Mouse (Mus musculus) ES-E14 (cell line): Measurements from ENCODE around the gene Akt2. TPM values are rescaled to one million over a fixed set of nuclear protein-coding genes. Genes with fewer than 3 reads are reported as not detected.

ENCODE experiments used
- DNase-seq: peaks from one replicate; pipeline ENCODE4 v3.0.0-alpha.2; 2013; ENCODE audit warnings: low read depth, low spot score
- H3K27ac ChIP-seq: 2 replicates; pipeline ENCODE4 v1.5.1; 2012; ENCODE audit warnings: low read depth, mild to moderate bottlenecking, low read length, moderate library complexity, mixed read lengths; ENCODE audit not compliant: poor library complexity, insufficient read depth, severe bottlenecking
- H3K36me3 ChIP-seq: 2 replicates; pipeline ENCODE4 v1.6.1; 2012; ENCODE audit warnings: mild to moderate bottlenecking, low read length, moderate library complexity, mixed read lengths; ENCODE audit not compliant: control insufficient read depth, poor library complexity, insufficient read depth, severe bottlenecking
- H3K4me1 ChIP-seq, 2 experiments: fragments of 150-350 bp in 1 of 2; sonication (generic) in 1 of 2; 2 replicates each; pipeline ENCODE4 v1.6.1; 2012; ENCODE audit warnings: low read length in 2 of 2, mild to moderate bottlenecking in 1 of 2, mixed read lengths in 1 of 2; ENCODE audit not compliant: control insufficient read depth in 2 of 2, insufficient read depth in 2 of 2, poor library complexity in 1 of 2
- H3K4me3 ChIP-seq, 2 experiments: fragments of 150-350 bp in 1 of 2; sonication (generic) in 1 of 2; 2 replicates each; pipeline ENCODE4 v1.5.1; 2012; ENCODE audit warnings: low read length in 2 of 2, low read depth in 1 of 2, mild to moderate bottlenecking in 1 of 2, mixed read lengths in 1 of 2; ENCODE audit not compliant: insufficient read depth in 1 of 2, poor library complexity in 1 of 2, severe bottlenecking in 1 of 2
- H3K9ac ChIP-seq: 2 replicates; pipeline ENCODE4 v1.6.1; 2012; ENCODE audit warnings: low read depth, mild to moderate bottlenecking, low read length, mixed read lengths; ENCODE audit not compliant: poor library complexity, insufficient read depth, severe bottlenecking
- H3K9me3 ChIP-seq: fragments of 150-350 bp; sonication (generic); 2 replicates; pipeline ENCODE4 v1.6.1; 2012; ENCODE audit warnings: low read depth, mild to moderate bottlenecking, low read length; ENCODE audit not compliant: control insufficient read depth, insufficient read depth
- CHD2 ChIP-seq: IDR thresholded peaks from 2 replicates; pipeline ENCODE4 v1.6.1; 2014; ENCODE audit warnings: mild to moderate bottlenecking, low read depth, low read length, inconsistent platforms
- HCFC1 ChIP-seq: IDR thresholded peaks from 2 replicates; pipeline ENCODE4 v1.6.1; 2012; ENCODE audit warnings: low read length, inconsistent platforms, borderline replicate concordance; ENCODE audit not compliant: insufficient read depth
- MAFK ChIP-seq: IDR thresholded peaks from 2 replicates; pipeline ENCODE4 v1.6.1; 2014; ENCODE audit warnings: mild to moderate bottlenecking, low read depth, low read length, inconsistent platforms; ENCODE audit not compliant: insufficient read depth
- ZC3H11A ChIP-seq: IDR thresholded peaks from 2 replicates; pipeline ENCODE4 v1.6.1; 2012; ENCODE audit warnings: low read depth, mild to moderate bottlenecking, inconsistent platforms, low read length, borderline replicate concordance
- ZNF384 ChIP-seq: IDR thresholded peaks from 2 replicates; pipeline ENCODE4 v1.6.1; 2012; ENCODE audit warnings: low read depth, low read length, inconsistent platforms
- in situ Hi-C, 2 experiments: fragments of 600-800 bp; cut with MboI; formaldehyde crosslinking; loops; one replicate each; pipeline ENCODE4 v1.15.1; 2025; ENCODE audit warnings: low sequenced_read_pairs in 2 of 2, inconsistent platforms in 1 of 2; ENCODE audit not compliant: unreplicated experiment in 2 of 2
- total RNA-seq: library from RNA; depleted of rRNA; stranded (reverse); fragments of 300-350 nt; gene quantifications from 2 replicates; pipeline ENCODE4 v1.2.3, GENCODE M21; 2012

The Akt2 gene
- total RNA-seq, 1 experiment = 44.8 TPM

GRCm38 (mm10) chr7:27610871-27611270 lies 19.5 kb downstream of the Akt2 start:
- Histone ChIP-seq H3K27ac (no peak overlapping the region), H3K9me3 (no peaks in the 10 kb centered on the region), H3K36me3 (peaks cover 8% of the 10 kb centered on the region; the same call in 1 of the 2 replicates), H3K4me3 (no peak overlapping the region), H3K4me1 (peaks cover 0 to 4% of the 10 kb centered on the region in 2 experiments; a peak in 1 of 4 replicates), H3K9ac (no peak overlapping the region)
- TF ChIP-seq ZNF384 = no peak
- no peak for TF ChIP-seq MAFK
- TF ChIP-seq ZC3H11A = no peak
- no peak for TF ChIP-seq CHD2
- TF ChIP-seq HCFC1 = no peak
- no peak for DNase-seq
- in situ Hi-C loops = no loop called here

GRCm38 (mm10) chr7:27612940-27613339 lies 21.6 kb downstream of the Akt2 start:
- H3K4me1 ChIP-seq = 0 out of 4 replicates have a peak, but pooled peaks cover 0 to 2% of the 10 kb centered on the region in 2 experiments
- DNase-seq = no peak
- TF ChIP-seq ZC3H11A (no peak), MAFK (no peak), ZNF384 (no peak), HCFC1 (no peak), CHD2 (no peak)
- H3K4me3 ChIP-seq = no peak overlapping the region
- peaks cover 16% of the 10 kb centered on the region for H3K36me3 ChIP-seq
- no peaks in the 10 kb centered on the region for H3K9me3 ChIP-seq
- H3K9ac ChIP-seq = no peak overlapping the region
- in situ Hi-C loops = no loop called here
- no peak overlapping the region for H3K27ac ChIP-seq

- H3K4me1 ChIP-seq = 0 out of 4 replicates have a peak, but pooled peaks cover 0 to 2% of the 10 kb centered on the region in 2 experiments
- peaks cover 18% of the 10 kb centered on the region for H3K36me3 ChIP-seq
- no peak overlapping the region for H3K27ac ChIP-seq
- no peak overlapping the region for H3K9ac ChIP-seq
- in situ Hi-C loops = no loop called here
- no peak overlapping the region for H3K4me3 ChIP-seq
- no peaks in the 10 kb centered on the region for H3K9me3 ChIP-seq
- no peak for TF ChIP-seq ZC3H11A
- no peak for DNase-seq
Measured at GRCm38 (mm10) chr7:27613751-27614499, 22.6 kb downstream of the Akt2 start.

- Histone ChIP-seq H3K9me3 (no peaks in the 10 kb centered on the region), H3K4me1 (peaks cover 3 to 19% of the 10 kb centered on the region in 2 experiments; a peak in 2 of 4 replicates), H3K27ac (no peak overlapping the region), H3K4me3 (no peak overlapping the region), H3K9ac (no peak overlapping the region), H3K36me3 (peaks cover 19% of the 10 kb centered on the region)
- in situ Hi-C loops = no loop called here
- TF ChIP-seq MAFK (no peak), ZNF384 (no peak), HCFC1 (no peak), ZC3H11A (no peak), CHD2 (no peak)
- no peak for DNase-seq
Measured at GRCm38 (mm10) chr7:27621028-27621427, 29.7 kb downstream of the Akt2 start.
